Mouse (Mus musculus) cerebellum, postnatal 4 days (tissue): ENCODE data around the gene Cd40lg.

Experiments used
- DNase-seq, 2 experiments: peaks; one replicate each; pipeline ENCODE4 v3.0.0; 2022; ENCODE audit warnings: low spot score in 2 of 2, mixed read lengths in 1 of 2

Cd40lg gene

GRCm38 (mm10) chrX:57263515-57263914 is 51.6 kb downstream of the Cd40lg start:
- no peak for DNase-seq
